Mouse (Mus musculus) forebrain, embryonic 11.5 days (tissue): ENCODE measurements around the gene Got1. TPM values are rescaled to one million over a fixed set of nuclear protein-coding genes. Genes with fewer than 3 reads are reported as not detected.
A peak's percentile ranks its signal among the peaks of the same experiment; 100 is the strongest.

Experiments
- ATAC-seq: fragments of 200-750 bp; cut with Nextera tagmentation; replicated peaks from 2 replicates; pipeline ENCODE4 v1.8.0; 2017; ENCODE audit warnings: moderate TSS enrichment; ENCODE audit not compliant: low FRiP score
- DNase-seq: peaks from one replicate; pipeline ENCODE4 v3.0.0-alpha.2; 2017; ENCODE audit warnings: low spot score
- H3K27ac ChIP-seq: fragments of 300-500 bp; sonication (generic); 2 replicates; pipeline ENCODE4 v1.5.1; 2014; ENCODE audit warnings: low read depth, low read length
- H3K27me3 ChIP-seq: fragments of 300-500 bp; sonication (generic); 2 replicates; pipeline ENCODE4 v1.6.1; 2014; ENCODE audit warnings: mild to moderate bottlenecking, low read length, mixed read lengths; ENCODE audit not compliant: control insufficient read depth, insufficient read depth
- H3K36me3 ChIP-seq: fragments of 300-500 bp; sonication (generic); 2 replicates; pipeline ENCODE4 v1.6.1; 2014; ENCODE audit warnings: mild to moderate bottlenecking, low read length, moderate library complexity, mixed read lengths; ENCODE audit not compliant: control insufficient read depth, insufficient read depth
- H3K4me1 ChIP-seq: fragments of 300-500 bp; sonication (generic); replicated peaks from 2 replicates; pipeline ENCODE4 v1.6.1; 2014; ENCODE audit warnings: low read length, mixed read lengths; ENCODE audit not compliant: control insufficient read depth, insufficient read depth
- H3K4me2 ChIP-seq: fragments of 300-500 bp; sonication (generic); 2 replicates; pipeline ENCODE4 v1.6.1; 2014; ENCODE audit warnings: low read depth, mild to moderate bottlenecking, low read length, moderate library complexity, mixed read lengths; ENCODE audit not compliant: severe bottlenecking
- H3K4me3 ChIP-seq: fragments of 300-500 bp; sonication (generic); 2 replicates; pipeline ENCODE4 v1.5.1; 2014; ENCODE audit warnings: low read depth, low read length
- H3K9ac ChIP-seq: fragments of 300-500 bp; sonication (generic); 2 replicates; pipeline ENCODE4 v1.6.1; 2014; ENCODE audit warnings: low read length
- H3K9me3 ChIP-seq: fragments of 300-500 bp; sonication (generic); 2 replicates; pipeline ENCODE4 v1.6.1; 2016; ENCODE audit warnings: low read length, mixed read lengths; ENCODE audit not compliant: control insufficient read depth
- WGBS: fragments of 180-500 bp; shearing (Covaris S2); extraction: QIAGEN DNeasy Blood & Tissue Kit; methylation state at CpG from one replicate; pipeline ENCODE4 v1.1.7; 2014; 5-methylcytosine and 5-hydroxymethylcytosine counted together
- polyA plus RNA-seq: library from polyadenylated mRNA; unstranded; fragments of >200 nt; fragmentation: Nextera tagmentation; extraction: Ambion mirVana; gene quantifications from 2 replicates; pipeline ENCODE4 v1.2.1, GENCODE M21; 2014

Got1 gene
- polyA plus RNA-seq, 1 experiment from 2014 or later: 45.5 TPM

- Histone ChIP-seq H3K4me2 (no peak overlapping the region), H3K4me1 (peaks cover 5% of the 10 kb centered on the region; the same call in 1 of the 2 replicates), H3K36me3 (no peaks in the 10 kb centered on the region), H3K4me3 (no peak overlapping the region), H3K27ac (no peak overlapping the region), H3K9ac (no peak overlapping the region), H3K27me3 (no peaks in the 10 kb centered on the region), H3K9me3 (no peaks in the 10 kb centered on the region)
- 86% methylated on average over 18 of the region's 18 CpGs for WGBS
- ATAC-seq: no peak
- DNase-seq: no peak
Observed at GRCm38 (mm10) chr19:43550706-43551492, 26.5 kb upstream of the Got1 start.

DNA sequence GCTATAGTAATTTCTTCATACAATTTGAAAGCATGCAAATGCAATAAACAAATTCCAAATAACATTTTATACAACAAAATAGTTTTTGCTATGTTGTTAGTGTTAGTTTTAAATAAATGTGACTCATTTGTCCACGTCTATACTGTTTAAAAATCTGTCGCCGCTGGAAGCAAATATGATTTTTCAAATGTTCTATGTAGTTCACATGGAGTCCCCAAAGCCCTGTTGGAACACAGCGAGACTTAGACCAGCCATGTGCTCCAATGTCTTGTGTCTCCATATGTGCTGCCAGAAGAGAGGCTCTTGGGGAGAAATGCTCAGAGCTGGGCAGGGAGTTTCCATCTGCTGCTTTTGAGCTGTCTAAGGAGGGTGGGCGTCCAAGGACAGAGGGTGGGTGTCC, 23.7 kb upstream of the Got1 start:
- Histone ChIP-seq H3K4me1 (peaks cover 5% of the 10 kb centered on the region; the same call in 1 of the 2 replicates), H3K9ac (no peak overlapping the region), H3K4me3 (no peak overlapping the region), H3K27ac (no peak overlapping the region), H3K9me3 (no peaks in the 10 kb centered on the region), H3K36me3 (no peaks in the 10 kb centered on the region), H3K4me2 (no peak overlapping the region), H3K27me3 (no peaks in the 10 kb centered on the region)
- ATAC-seq (no peak), DNase-seq (no peak)
- 88% methylated on average over 5 of the region's 5 CpGs for WGBS

DNA sequence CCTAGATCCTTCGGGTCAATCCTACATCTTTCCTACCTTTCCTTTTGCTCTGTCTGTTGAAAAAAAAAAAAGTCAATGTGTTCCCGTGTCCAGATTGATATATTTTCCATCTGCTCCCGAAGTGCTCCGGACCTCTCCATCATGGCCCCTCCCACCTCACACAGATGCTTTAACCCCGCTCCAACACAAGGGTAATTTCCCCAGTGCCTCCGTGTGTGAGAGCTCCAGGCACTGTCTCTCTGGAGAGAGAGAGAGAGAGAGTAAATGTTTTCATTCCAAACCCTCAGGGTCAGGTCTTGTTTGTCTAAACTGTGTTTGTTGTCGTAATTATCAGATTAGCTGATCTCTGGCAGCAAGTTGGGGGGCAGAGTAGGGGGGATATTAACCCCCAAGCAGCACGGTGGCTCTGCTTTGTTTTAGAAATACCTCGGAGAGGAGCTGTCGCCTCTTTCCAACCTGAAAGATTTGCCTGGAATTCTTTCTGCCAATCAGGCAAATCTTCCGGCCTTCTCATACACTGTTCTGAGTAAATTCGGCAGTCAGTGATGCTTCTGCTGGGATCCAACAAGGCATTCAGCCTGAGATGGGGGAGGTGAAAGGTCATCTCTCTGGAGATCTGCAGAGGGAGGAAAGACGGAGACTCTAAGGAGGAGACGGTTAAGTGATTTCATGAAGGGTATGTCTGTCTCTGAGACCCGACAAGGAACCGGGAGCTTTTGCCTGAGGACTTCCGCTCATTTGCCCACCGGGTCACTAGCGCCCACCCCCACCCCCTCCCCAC, 22.1 kb upstream of the Got1 start:
- Histone ChIP-seq H3K9ac (no peak overlapping the region), H3K27ac (no peak overlapping the region), H3K4me3 (no peak overlapping the region), H3K4me1 (peaks cover 5% of the 10 kb centered on the region; the same call in 1 of the 2 replicates), H3K9me3 (no peaks in the 10 kb centered on the region), H3K27me3 (no peaks in the 10 kb centered on the region; the same call in 1 of the 2 replicates), H3K4me2 (peak overlapping the region; percentile 22; the same call in 1 of the 2 replicates), H3K36me3 (no peaks in the 10 kb centered on the region)
- WGBS: 8% methylated on average over 19 of the region's 19 CpGs
- DNase-seq: no peak
- no peak for ATAC-seq

GRCm38 (mm10) chr19:43535372-43535771, 11.0 kb upstream of the Got1 start:
- H3K9ac ChIP-seq: no peak overlapping the region
- no peaks in the 10 kb centered on the region for H3K27me3 ChIP-seq
- no peak for DNase-seq
- H3K4me3 ChIP-seq: no peak overlapping the region
- no peak for ATAC-seq
- no peaks in the 10 kb centered on the region for H3K36me3 ChIP-seq
- H3K4me2 ChIP-seq: no peak overlapping the region
- 86% methylated on average over 3 of the region's 3 CpGs for WGBS
- H3K4me1 ChIP-seq: no peaks in the 10 kb centered on the region
- H3K27ac ChIP-seq: no peak overlapping the region
- H3K9me3 ChIP-seq: no peaks in the 10 kb centered on the region

- no peak overlapping the region for H3K27ac ChIP-seq
- no peak for DNase-seq
- no peaks in the 10 kb centered on the region for H3K9me3 ChIP-seq
- no peak overlapping the region for H3K4me2 ChIP-seq
- no peaks in the 10 kb centered on the region for H3K4me1 ChIP-seq
- H3K36me3 ChIP-seq: no peaks in the 10 kb centered on the region
- no peak overlapping the region for H3K9ac ChIP-seq
- WGBS: 34% methylated on average over 12 of the region's 12 CpGs
- ATAC-seq: no peak
- H3K4me3 ChIP-seq: no peak overlapping the region
- H3K27me3 ChIP-seq: no peaks in the 10 kb centered on the region; the same call in 1 of the 2 replicates
Observed at GRCm38 (mm10) chr19:43530921-43531320, 6.5 kb upstream of the Got1 start.

GRCm38 (mm10) chr19:43530197-43530770, 5.9 kb upstream of the Got1 start:
- H3K27me3 ChIP-seq: no peaks in the 10 kb centered on the region; the same call in 1 of the 2 replicates
- peak overlapping the region; percentile 7; the same call in 1 of the 2 replicates for H3K4me3 ChIP-seq
- peak; percentile 85 for DNase-seq
- H3K4me1 ChIP-seq: 0 out of 2 replicates have a peak, but pooled peaks cover under 1% of the 10 kb centered on the region
- H3K36me3 ChIP-seq: no peaks in the 10 kb centered on the region
- H3K27ac ChIP-seq: no peak overlapping the region
- ATAC-seq: peak; percentile 80
- H3K9me3 ChIP-seq: no peaks in the 10 kb centered on the region
- peak overlapping the region; percentile 49 for H3K4me2 ChIP-seq
- under 1% methylated on average over 13 of the region's 13 CpGs for WGBS
- H3K9ac ChIP-seq: no peak overlapping the region

GRCm38 (mm10) chr19:43528056-43528587, 3.7 kb upstream of the Got1 start:
- H3K4me3 ChIP-seq: no peak overlapping the region
- WGBS: 69% methylated on average over 8 of the region's 8 CpGs
- no peak for DNase-seq
- H3K36me3 ChIP-seq: no peaks in the 10 kb centered on the region
- no peak for ATAC-seq
- no peak overlapping the region for H3K9ac ChIP-seq
- peaks cover 14% of the 10 kb centered on the region for H3K4me1 ChIP-seq
- no peak overlapping the region for H3K4me2 ChIP-seq
- H3K27ac ChIP-seq: no peak overlapping the region
- H3K9me3 ChIP-seq: no peaks in the 10 kb centered on the region
- H3K27me3 ChIP-seq: no peaks in the 10 kb centered on the region; the same call in 1 of the 2 replicates

DNA sequence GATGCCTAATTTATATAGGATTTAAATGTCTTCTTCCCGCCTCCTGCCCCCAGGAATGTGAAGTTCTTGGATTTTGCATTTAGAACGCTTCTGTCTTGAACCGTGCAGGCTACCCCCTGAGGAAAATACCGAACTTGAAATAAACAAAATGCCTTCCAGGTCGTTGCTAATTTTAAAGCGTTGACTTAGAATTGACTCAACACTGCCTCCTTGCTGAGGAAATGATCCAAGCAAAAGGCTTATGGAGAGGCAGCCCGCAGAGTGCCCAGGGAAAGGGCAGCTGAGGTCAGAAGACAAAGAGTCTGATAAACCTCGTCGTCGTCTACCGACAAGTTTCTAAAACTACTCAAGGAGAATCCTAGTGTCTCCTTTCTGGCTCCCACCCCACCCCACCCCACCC, 2.7 kb upstream of the Got1 start:
- WGBS: 7% methylated on average over 11 of the region's 11 CpGs
- no peaks in the 10 kb centered on the region; the same call in 1 of the 2 replicates for H3K27me3 ChIP-seq
- no peaks in the 10 kb centered on the region for H3K36me3 ChIP-seq
- H3K27ac ChIP-seq: no peak overlapping the region
- H3K4me3 ChIP-seq: no peak overlapping the region
- DNase-seq: no peak
- peaks cover 15% of the 10 kb centered on the region for H3K4me1 ChIP-seq
- no peak overlapping the region for H3K9ac ChIP-seq
- ATAC-seq: no peak
- no peak overlapping the region for H3K4me2 ChIP-seq
- no peaks in the 10 kb centered on the region for H3K9me3 ChIP-seq
